Mouse (Mus musculus) stomach, embryonic 16.5 days (tissue): ENCODE data around the gene Krtap19-9b. TPM values are rescaled to one million over a fixed set of nuclear protein-coding genes. Genes with fewer than 3 reads are reported as not detected.

Experiments used
- ATAC-seq: fragments of 200-750 bp; cut with Nextera tagmentation; 2 replicates; pipeline ENCODE4 v1.8.0; 2017; ENCODE audit warnings: moderate number of reproducible peaks, moderate TSS enrichment; ENCODE audit not compliant: insufficient read depth, low FRiP score
- H3K27ac ChIP-seq: fragments of 300-500 bp; sonication (generic); 2 replicates; pipeline ENCODE4 v1.5.1; 2014; ENCODE audit warnings: low read length
- H3K27me3 ChIP-seq: fragments of 300-500 bp; sonication (generic); 2 replicates; pipeline ENCODE4 v1.6.1; 2014; ENCODE audit warnings: low read length, control low read depth, mixed read lengths; ENCODE audit not compliant: control insufficient read depth, insufficient read depth
- H3K36me3 ChIP-seq: fragments of 300-500 bp; sonication (generic); 2 replicates; pipeline ENCODE4 v1.6.1; 2014; ENCODE audit warnings: low read length; ENCODE audit not compliant: control insufficient read depth, insufficient read depth
- H3K4me1 ChIP-seq: fragments of 300-500 bp; sonication (generic); 2 replicates; pipeline ENCODE4 v1.6.1; 2014; ENCODE audit warnings: low read length, control low read depth, mixed read lengths; ENCODE audit not compliant: control insufficient read depth, insufficient read depth
- H3K4me2 ChIP-seq: fragments of 300-500 bp; sonication (generic); 2 replicates; pipeline ENCODE4 v1.6.1; 2014; ENCODE audit warnings: low read depth, low read length, mixed read lengths
- H3K4me3 ChIP-seq: fragments of 300-500 bp; sonication (generic); replicated peaks from 2 replicates; pipeline ENCODE4 v1.5.1; 2014; ENCODE audit warnings: mild to moderate bottlenecking, low read length
- H3K9ac ChIP-seq: fragments of 300-500 bp; sonication (generic); 2 replicates; pipeline ENCODE4 v1.6.1; 2014; ENCODE audit warnings: low read length
- H3K9me3 ChIP-seq: fragments of 300-500 bp; sonication (generic); replicated peaks from 2 replicates; pipeline ENCODE4 v1.6.1; 2016; ENCODE audit warnings: low read length, control low read depth; ENCODE audit not compliant: control insufficient read depth
- WGBS: fragments of 180-500 bp; shearing (Covaris S2); extraction: QIAGEN DNeasy Blood & Tissue Kit; methylation state at CpG from one replicate; pipeline ENCODE4 v1.1.7; 2014; 5-methylcytosine and 5-hydroxymethylcytosine counted together
- polyA plus RNA-seq: library from polyadenylated mRNA; unstranded; fragments of >200 nt; fragmentation: Nextera tagmentation; extraction: Ambion mirVana; gene quantifications from 2 replicates; pipeline ENCODE4 v1.2.1, GENCODE M21; 2015

Gene Krtap19-9b
- polyA plus RNA-seq = not detected in 2 replicates

DNA sequence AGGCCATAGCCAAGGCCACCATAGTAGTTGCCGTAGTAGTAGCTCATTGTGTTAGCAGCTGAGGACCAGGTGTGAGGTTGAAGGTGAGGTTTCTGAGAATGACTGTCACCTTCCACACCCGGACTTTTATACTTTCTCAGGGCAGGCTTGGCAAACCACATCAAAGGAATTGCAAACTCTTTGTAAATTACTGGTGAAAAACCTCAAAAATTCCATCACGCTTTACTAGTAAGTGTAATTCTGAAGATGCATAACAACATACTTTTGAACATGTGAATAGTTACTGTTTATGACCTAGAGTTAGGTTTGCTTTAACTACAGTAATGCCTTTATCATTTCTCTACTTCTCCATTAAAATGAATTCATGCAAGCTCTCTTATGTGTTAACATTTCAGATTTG lies at the start of gene Krtap19-9b:
Gene Krtap19-9b (minus strand): TSS at position 101 of the 400 bp plus-strand sequence.
- H3K9ac ChIP-seq = no peak within 1 kb of the TSS
- H3K36me3 ChIP-seq = no peaks in the 10 kb centered on the region
- WGBS = 87% methylated on average over 3 of the region's 3 CpGs
- H3K4me1 ChIP-seq = no peaks in the 10 kb centered on the region
- no peak within 1 kb of the TSS for H3K27ac ChIP-seq
- ATAC-seq = no peak
- no peak within 1 kb of the TSS for H3K4me2 ChIP-seq
- H3K27me3 ChIP-seq = no peaks in the 10 kb centered on the region
- no peaks in the 10 kb centered on the region for H3K9me3 ChIP-seq
- no peak within 1 kb of the TSS for H3K4me3 ChIP-seq

DNA sequence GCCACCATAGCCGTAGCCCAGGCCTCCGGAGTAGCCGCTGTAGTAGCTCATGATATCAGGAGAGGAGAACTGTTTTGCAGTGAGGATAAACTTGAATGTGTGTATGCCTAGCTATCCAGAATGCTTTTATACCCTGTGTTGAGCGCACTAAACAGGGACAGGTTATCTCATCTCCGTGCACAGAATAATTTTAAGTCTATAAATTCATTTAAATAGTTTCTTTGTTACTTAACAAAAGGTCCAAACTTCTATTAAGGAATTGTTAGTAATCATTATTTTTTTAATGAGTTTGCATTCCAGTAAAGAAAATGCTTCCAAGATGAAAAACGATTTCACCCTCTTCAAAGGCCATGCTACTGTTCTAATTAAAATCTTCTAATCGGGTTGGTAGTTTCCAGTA lies 30.7 kb upstream of the Krtap19-9b start, which contains the start of gene Krtap16-3:
Gene Krtap16-3 (minus strand): TSS at position 101 of the 400 bp plus-strand sequence.
- no peaks in the 10 kb centered on the region for H3K4me1 ChIP-seq
- no peaks in the 10 kb centered on the region for H3K27me3 ChIP-seq
- ATAC-seq = no peak
- H3K4me3 ChIP-seq = no peak within 1 kb of the TSS
- no peaks in the 10 kb centered on the region for H3K36me3 ChIP-seq
- 88% methylated on average over 7 of the region's 7 CpGs for WGBS
- no peak within 1 kb of the TSS for H3K27ac ChIP-seq
- no peak within 1 kb of the TSS for H3K9ac ChIP-seq
- H3K4me2 ChIP-seq = no peak within 1 kb of the TSS
- no peaks in the 10 kb centered on the region for H3K9me3 ChIP-seq

DNA sequence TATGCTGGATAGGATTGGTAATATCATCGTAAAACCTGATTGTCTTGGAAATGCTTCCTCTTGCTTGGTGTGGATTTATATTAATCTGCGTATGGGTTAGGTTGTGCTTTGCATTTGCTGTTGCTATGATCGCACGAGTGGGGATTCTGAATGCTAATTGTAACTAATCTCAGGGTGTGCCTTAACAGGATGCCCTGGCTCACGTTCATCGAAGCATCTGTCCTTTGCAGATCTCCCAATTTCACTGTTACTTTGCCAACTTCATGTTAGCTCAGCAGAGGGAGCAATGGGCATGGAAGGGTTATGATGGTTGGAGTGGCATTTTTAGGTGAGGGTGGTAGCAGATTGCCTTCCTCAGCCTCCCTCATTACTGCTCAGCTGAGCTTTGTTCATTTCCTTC lies 9.0 kb upstream of the Krtap19-9b start:
- ATAC-seq = no peak
- Histone ChIP-seq H3K36me3 (no peaks in the 10 kb centered on the region), H3K27me3 (no peaks in the 10 kb centered on the region), H3K27ac (no peak overlapping the region), H3K9ac (no peak overlapping the region), H3K4me2 (no peak overlapping the region), H3K4me3 (no peak overlapping the region), H3K4me1 (no peaks in the 10 kb centered on the region), H3K9me3 (no peaks in the 10 kb centered on the region)
- WGBS = 82% methylated on average over 6 of the region's 6 CpGs

DNA sequence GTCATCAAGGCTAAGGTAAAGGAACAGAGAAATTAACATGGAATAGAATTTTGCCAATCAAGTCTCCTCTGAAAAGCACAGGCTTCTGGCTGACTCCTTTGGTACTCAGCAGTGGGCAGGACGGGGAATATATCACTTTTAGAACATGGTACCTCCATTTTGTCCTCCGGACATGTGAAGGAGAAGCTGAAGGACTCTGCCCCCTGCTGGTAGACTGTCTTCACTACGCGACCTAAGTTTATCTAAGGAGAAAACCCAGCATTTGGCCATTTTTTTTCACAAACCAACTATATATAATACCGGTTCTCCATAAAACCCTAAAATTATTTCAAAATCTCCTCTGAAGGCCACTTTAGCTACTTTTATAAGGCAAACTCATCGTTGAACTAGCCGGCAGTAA lies 6.2 kb upstream of the Krtap19-9b start:
- no peaks in the 10 kb centered on the region for H3K4me1 ChIP-seq
- no peak overlapping the region for H3K4me2 ChIP-seq
- 66% methylated on average over 7 of the region's 7 CpGs for WGBS
- no peak overlapping the region for H3K9ac ChIP-seq
- H3K27me3 ChIP-seq = no peaks in the 10 kb centered on the region
- no peak overlapping the region for H3K4me3 ChIP-seq
- ATAC-seq = no peak
- no peak overlapping the region for H3K27ac ChIP-seq
- no peaks in the 10 kb centered on the region for H3K9me3 ChIP-seq
- H3K36me3 ChIP-seq = no peaks in the 10 kb centered on the region

DNA sequence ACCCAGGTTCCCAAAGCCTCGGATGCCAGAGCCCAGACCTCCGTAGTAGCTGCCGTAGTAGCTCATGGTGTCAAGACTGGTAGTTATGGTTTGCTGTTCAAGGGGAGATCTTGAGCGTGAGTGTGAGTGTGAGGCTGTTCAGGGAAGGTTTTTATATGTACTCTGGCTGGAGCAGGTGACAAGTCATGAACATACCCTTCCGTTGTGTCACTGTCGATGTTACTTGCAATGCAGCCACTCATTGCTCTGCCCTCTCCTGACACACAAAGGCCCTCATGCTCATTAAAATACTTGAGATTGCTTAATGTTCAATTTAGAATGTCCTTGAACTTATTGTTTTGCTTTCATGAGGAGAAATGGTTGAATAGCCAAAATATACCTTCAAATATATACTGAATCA lies 35.7 kb downstream of the Krtap19-9b start, which contains the start of gene Krtap19-5:
Gene Krtap19-5 (minus strand): TSS at position 101 of the 400 bp plus-strand sequence.
- no peaks in the 10 kb centered on the region for H3K27me3 ChIP-seq
- H3K27ac ChIP-seq = no peak within 1 kb of the TSS
- no peaks in the 10 kb centered on the region for H3K36me3 ChIP-seq
- H3K4me3 ChIP-seq = no peak within 1 kb of the TSS
- H3K9ac ChIP-seq = no peak within 1 kb of the TSS
- H3K9me3 ChIP-seq = no peaks in the 10 kb centered on the region
- WGBS = 91% methylated on average over 6 of the region's 6 CpGs
- no peaks in the 10 kb centered on the region for H3K4me1 ChIP-seq
- no peak within 1 kb of the TSS for H3K4me2 ChIP-seq
- no peak for ATAC-seq

DNA sequence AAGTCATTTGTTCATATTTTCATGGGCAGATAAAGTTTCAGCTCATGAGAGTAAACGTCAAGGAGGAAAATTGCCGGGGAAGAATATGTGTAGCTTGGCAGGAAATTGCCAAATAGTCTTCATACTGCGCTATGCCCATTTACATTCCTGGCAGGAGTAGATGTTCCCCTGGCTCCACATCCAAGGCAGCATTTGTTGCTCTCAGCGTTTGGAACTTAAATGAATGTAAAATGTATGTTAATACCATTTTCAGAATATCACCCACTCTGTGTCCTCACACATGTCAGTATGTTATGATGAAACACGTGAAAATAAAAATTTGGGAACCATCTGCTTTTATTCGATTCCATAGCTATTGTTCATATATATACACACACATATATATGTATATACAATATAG lies 45.2 kb downstream of the Krtap19-9b start:
- Histone ChIP-seq H3K36me3 (no peaks in the 10 kb centered on the region), H3K27me3 (no peaks in the 10 kb centered on the region), H3K27ac (no peak overlapping the region), H3K4me3 (no peak overlapping the region), H3K4me1 (no peaks in the 10 kb centered on the region), H3K9me3 (no peaks in the 10 kb centered on the region), H3K9ac (no peak overlapping the region), H3K4me2 (no peak overlapping the region)
- no peak for ATAC-seq
- 81% methylated on average over 6 of the region's 6 CpGs for WGBS

DNA sequence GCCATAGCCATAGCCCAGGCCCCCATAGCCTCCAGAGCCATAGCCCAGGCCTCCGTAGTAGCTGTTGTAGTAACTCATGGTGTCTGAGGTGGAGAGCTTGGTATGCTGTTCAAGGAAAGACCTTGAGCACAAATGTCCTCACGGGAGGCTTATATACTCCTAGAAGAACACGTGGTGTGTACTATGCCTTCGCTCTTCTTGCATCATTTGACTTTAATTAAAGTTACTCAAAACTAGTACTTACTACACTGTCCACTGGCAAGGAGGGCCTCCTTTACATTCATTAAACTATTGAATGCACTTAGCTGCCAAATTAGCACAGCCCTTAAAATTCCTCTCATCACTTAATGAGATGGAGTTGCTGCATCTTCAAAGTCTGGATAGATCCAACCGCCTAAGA lies 47.1 kb downstream of the Krtap19-9b start, which contains the start of gene Krtap19-4:
Gene Krtap19-4 (minus strand): TSS at position 101 of the 400 bp plus-strand sequence.
- 91% methylated on average over 5 of the region's 5 CpGs for WGBS
- no peak within 1 kb of the TSS for H3K4me3 ChIP-seq
- H3K36me3 ChIP-seq = no peaks in the 10 kb centered on the region
- H3K4me2 ChIP-seq = no peak within 1 kb of the TSS
- ATAC-seq = no peak
- no peak within 1 kb of the TSS for H3K9ac ChIP-seq
- no peaks in the 10 kb centered on the region for H3K4me1 ChIP-seq
- H3K27ac ChIP-seq = no peak within 1 kb of the TSS
- H3K27me3 ChIP-seq = no peaks in the 10 kb centered on the region
- H3K9me3 ChIP-seq = no peaks in the 10 kb centered on the region

Other genes starting within 250 kb of the Krtap19-9b start
- not detected in 2 replicates for gene 2310061N02Rik, start 224.3 kb downstream of the Krtap19-9b start, polyA plus RNA-seq
- gene Krtap13-1, start 203.4 kb downstream of the Krtap19-9b start, polyA plus RNA-seq = not detected in 2 replicates
- not detected in 2 replicates for gene Krtap13, start 180.6 kb downstream of the Krtap19-9b start, polyA plus RNA-seq
- not detected in 2 replicates for gene 2310034C09Rik, start 173.4 kb downstream of the Krtap19-9b start, polyA plus RNA-seq
- gene 2310057N15Rik, start 158.1 kb downstream of the Krtap19-9b start, polyA plus RNA-seq = not detected in 2 replicates
- gene Gm5965, start 154.4 kb downstream of the Krtap19-9b start, polyA plus RNA-seq = not detected in 2 replicates
- gene Gm20741, start 120.0 kb downstream of the Krtap19-9b start, polyA plus RNA-seq = not detected in 2 replicates
- not detected in 2 replicates for gene Krtap15, start 112.0 kb downstream of the Krtap19-9b start, polyA plus RNA-seq
- gene Krtap14, start 106.1 kb downstream of the Krtap19-9b start, polyA plus RNA-seq = not detected in 2 replicates
- not detected in 2 replicates for gene Krtap19-1, start 62.9 kb downstream of the Krtap19-9b start, polyA plus RNA-seq
- gene Krtap19-2, start 58.0 kb downstream of the Krtap19-9b start, polyA plus RNA-seq = not detected in 2 replicates
- not detected in 2 replicates for gene Krtap19-3, start 54.2 kb downstream of the Krtap19-9b start, polyA plus RNA-seq
- not detected in 2 replicates for gene Krtap19-4, start 47.2 kb downstream of the Krtap19-9b start, polyA plus RNA-seq
- not detected in 2 replicates for gene Krtap19-5, start 35.8 kb downstream of the Krtap19-9b start, polyA plus RNA-seq
- not detected in 2 replicates for gene Krtap16-3, start 30.6 kb upstream of the Krtap19-9b start, polyA plus RNA-seq
- not detected in 2 replicates for gene Krtap22-2, start 78.5 kb upstream of the Krtap19-9b start, polyA plus RNA-seq
- not detected in 2 replicates for gene Gm10229, start 83.0 kb upstream of the Krtap19-9b start, polyA plus RNA-seq
- gene Krtap6-1, start 99.4 kb upstream of the Krtap19-9b start, polyA plus RNA-seq = not detected in 2 replicates
- not detected in 2 replicates for gene Gm10228, start 109.2 kb upstream of the Krtap19-9b start, polyA plus RNA-seq
- not detected in 2 replicates for gene Krtap6-5, start 115.6 kb upstream of the Krtap19-9b start, polyA plus RNA-seq
- gene 1110025L11Rik, start 131.7 kb upstream of the Krtap19-9b start, polyA plus RNA-seq = not detected in 2 replicates
- gene Krtap6-3, start 151.8 kb upstream of the Krtap19-9b start, polyA plus RNA-seq = not detected in 2 replicates
- gene Gm6358, start 208.6 kb upstream of the Krtap19-9b start, polyA plus RNA-seq = not detected in 2 replicates
- gene Gm10061, start 218.8 kb upstream of the Krtap19-9b start, polyA plus RNA-seq = not detected in 2 replicates
- not detected in 2 replicates for gene Gm9789, start 225.7 kb upstream of the Krtap19-9b start, polyA plus RNA-seq
- gene Gm7735, start 237.2 kb upstream of the Krtap19-9b start, polyA plus RNA-seq = not detected in 2 replicates
- not detected in 2 replicates for gene 1110057P08Rik, start 242.5 kb upstream of the Krtap19-9b start, polyA plus RNA-seq